Mouse (Mus musculus): ENCODE results near the gene Kncn.

Gene Kncn

GRCm38 (mm10) chr4:115878828-115879227 is 5.4 kb upstream of the Kncn start:
- DNase-seq (ENCODE audit: low spot score): no peak

GRCm38 (mm10) chr4:115881183-115881582 is 3.0 kb upstream of the Kncn start:
- DNase-seq (ENCODE audit: low spot score): no peak

DNA sequence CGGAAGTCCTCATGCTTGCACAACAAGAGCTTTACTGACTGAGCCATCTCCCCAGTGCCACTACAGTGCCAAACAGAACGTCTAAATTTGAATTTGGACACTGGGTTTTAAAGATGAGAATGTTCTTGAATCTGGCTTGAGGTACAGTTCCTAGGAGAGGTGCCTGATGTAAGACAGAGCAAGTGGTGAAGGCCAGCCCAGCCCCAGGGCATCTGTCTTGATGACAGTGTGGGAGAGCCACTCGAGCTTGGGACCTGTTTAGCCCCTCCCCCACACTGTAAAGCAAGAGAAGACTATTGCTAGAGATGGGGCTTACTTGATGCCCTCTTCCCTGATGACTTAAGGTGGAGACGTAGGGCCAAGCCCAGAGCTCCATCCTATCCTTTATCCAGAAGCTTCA is 2.0 kb upstream of the Kncn start:
- no peak for DNase-seq (ENCODE audit: low spot score)

GRCm38 (mm10) chr4:115885846-115886245 is 1.6 kb downstream of the Kncn start:
- no peak for DNase-seq (ENCODE audit: low spot score)

DNA sequence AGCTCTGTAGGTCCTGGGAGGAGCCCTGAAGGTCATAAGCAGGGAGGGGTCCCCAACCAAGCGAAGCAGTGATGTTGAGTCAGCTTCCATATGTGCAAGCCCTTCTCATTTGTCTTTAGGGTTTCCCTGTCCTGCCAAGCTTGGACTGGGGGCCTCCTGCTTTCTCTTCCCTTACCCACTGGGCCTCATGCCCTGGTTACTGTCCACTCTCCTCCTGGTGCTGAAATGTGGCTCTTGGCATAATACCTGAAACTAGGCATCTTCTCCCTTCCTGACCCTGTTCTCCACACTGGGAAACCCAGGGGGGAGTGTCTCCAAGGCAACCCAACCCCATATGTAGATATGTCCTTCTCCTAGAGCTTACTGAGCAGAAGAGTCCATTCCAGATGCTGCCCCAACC is 2.7 kb downstream of the Kncn start:
- no peak for DNase-seq (ENCODE audit: low spot score)

GRCm38 (mm10) chr4:115890066-115890465 is 5.9 kb downstream of the Kncn start:
- DNase-seq (ENCODE audit: low spot score): no peak

DNA sequence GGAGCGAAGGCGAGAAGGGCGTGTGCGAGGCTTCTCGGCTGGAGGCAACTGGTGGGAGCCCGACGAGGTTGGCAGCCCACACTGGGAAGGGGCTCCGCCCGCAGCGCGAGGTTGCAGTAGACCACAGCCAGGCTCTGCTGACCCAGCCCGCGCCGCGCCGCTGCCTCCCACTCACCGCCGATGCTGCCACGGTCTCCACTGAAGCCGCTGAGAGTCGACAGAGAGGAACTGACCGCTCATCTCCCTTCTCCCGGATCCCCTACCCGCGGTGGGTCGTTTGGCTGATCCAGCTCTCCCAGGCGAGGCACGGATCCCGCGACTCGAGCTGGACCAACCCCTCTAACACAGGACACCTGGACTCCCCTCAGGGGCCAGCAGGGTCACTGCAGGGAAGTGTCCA is 6.4 kb downstream of the Kncn start, which contains the start of gene 6430628N08Rik:
6430628N08Rik (plus strand) TSS at position 113 of the 400 bp plus-strand sequence.
- DNase-seq (ENCODE audit: low spot score): no peak

- no peak for DNase-seq (ENCODE audit: low spot score)
Observed at GRCm38 (mm10) chr4:115894281-115894680, 10.1 kb downstream of the Kncn start.

GRCm38 (mm10) chr4:115897901-115898631 is 13.9 kb downstream of the Kncn start:
- no peak for DNase-seq (ENCODE audit: low spot score)

DNA sequence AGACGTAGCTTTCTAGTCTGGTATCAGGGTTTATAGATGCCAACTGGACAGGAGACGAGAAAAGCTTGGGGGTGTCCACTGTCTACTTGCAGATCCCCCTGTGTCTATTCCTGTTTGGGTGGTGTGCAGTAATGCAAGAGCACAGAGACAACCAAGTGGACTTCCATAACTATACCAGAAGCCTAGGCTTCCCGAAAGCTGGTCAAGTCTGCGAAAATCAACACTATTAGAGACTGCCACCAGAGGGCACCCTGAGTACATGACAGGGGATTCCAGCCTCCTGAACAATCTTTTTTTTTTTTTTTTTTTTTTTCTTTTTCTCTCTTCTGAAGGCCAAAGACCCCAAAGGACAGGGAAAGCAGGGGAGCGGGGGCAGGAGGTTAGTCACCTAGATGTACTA is 18.6 kb downstream of the Kncn start:
- peak; percentile 83 for DNase-seq (ENCODE audit: low spot score)

DNA sequence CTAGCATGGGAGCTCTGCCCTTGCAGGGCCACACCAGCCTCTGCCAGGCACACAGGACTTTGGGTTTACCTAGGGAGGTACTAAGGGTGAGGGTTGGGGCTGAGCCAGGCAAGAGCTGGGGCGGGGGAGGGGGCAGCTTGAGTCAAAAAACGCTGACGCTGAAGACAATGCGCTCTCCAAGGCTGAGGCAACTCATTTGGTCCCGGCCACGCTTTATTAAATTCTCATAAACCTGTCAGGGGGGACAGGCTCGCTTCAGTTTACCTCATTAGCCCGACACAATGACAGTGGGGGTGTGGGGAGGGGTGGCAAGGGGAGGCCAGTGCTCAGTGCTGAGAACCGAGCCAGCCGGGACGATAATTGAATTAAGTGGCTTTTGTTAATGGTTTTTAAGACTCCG is 20.2 kb downstream of the Kncn start:
- no peak for DNase-seq (ENCODE audit: low spot score)

GRCm38 (mm10) chr4:115905701-115906100 is 21.5 kb downstream of the Kncn start:
- no peak for DNase-seq (ENCODE audit: low spot score)

DNA sequence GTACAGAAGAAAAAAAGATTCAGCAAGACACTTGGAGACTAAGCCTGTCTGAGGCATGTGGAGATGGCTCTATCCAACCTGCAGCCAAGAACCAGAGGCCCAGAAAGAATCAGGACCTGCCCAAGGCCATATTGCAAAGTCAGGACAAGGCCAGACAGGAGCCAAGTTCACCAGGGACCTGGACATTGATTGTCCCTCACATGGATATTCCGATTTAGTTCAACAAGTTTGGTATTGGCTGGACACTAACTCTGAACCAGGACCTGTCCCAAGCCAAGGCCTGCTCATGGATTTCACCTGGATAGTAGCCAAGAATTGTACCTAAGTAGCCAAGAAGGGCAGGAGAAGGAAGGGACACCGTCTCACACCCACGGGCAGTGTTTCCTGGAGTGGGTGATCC is 22.6 kb downstream of the Kncn start:
- DNase-seq (ENCODE audit: low spot score): no peak

DNA sequence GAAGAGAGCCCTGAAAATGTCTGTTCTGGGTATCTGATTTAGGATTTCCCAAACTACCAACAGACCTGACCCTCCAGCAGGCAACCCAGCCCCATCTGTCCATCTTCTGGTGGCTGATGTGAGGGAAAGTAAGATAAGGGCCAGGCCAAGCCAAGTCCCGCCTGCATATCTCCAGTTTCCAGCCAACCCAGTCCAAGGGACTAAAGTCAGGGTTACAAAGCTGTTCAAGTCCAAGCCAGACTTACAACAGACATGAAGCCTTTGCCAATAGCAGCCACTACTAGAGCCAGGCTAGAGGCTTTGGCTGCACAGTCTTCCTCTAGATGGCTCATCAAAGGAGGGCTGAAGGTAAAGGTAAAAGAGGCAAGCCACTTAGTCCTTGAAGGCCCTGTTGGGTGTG is 23.8 kb downstream of the Kncn start:
- DNase-seq (ENCODE audit: low spot score): no peak

- no peak for DNase-seq (ENCODE audit: low spot score)
Observed at GRCm38 (mm10) chr4:115908641-115909040, 24.4 kb downstream of the Kncn start.

- DNase-seq (ENCODE audit: low spot score): no peak
Observed at GRCm38 (mm10) chr4:115911586-115911985, 27.4 kb downstream of the Kncn start.

DNA sequence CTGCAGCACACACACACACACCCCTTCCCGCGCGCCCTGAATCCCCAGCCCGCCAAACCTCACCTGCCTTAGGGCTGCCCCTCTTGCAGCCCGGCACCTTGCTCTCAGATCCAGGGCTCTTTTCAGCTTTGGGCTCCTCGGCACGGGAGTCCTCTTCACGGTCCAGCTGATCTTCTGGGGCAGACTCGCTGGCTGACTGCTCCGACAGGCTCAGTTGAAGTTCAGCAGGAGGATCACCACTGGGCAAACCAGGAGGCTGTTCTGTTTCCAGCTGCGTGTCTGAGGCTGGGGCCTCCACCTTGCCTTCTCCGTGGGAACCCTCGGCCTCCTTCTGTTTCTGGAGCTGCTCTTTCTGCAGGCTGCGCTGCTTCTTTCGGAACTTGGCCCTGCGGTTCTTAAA is 35.7 kb downstream of the Kncn start:
- DNase-seq (ENCODE audit: low spot score): no peak

DNA sequence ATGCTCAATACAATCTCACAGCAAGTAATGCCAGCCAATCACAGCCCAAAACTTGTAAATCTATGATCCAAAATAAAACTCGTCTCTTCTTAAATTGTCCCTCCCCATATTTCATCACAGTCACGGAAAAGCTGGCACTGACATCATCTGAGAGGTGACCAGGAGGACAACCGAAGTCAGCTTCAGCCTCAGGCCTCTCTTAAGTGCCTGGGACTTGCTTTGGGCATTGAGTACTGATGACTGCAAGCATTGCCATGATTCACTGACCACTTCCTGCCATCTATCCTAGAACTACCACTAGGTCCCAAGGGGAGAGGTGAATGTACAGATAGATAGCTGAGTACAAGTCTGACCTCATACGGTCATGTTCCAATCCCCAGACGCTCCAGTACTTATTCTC is 38.5 kb downstream of the Kncn start:
- DNase-seq (ENCODE audit: low spot score): no peak

DNA sequence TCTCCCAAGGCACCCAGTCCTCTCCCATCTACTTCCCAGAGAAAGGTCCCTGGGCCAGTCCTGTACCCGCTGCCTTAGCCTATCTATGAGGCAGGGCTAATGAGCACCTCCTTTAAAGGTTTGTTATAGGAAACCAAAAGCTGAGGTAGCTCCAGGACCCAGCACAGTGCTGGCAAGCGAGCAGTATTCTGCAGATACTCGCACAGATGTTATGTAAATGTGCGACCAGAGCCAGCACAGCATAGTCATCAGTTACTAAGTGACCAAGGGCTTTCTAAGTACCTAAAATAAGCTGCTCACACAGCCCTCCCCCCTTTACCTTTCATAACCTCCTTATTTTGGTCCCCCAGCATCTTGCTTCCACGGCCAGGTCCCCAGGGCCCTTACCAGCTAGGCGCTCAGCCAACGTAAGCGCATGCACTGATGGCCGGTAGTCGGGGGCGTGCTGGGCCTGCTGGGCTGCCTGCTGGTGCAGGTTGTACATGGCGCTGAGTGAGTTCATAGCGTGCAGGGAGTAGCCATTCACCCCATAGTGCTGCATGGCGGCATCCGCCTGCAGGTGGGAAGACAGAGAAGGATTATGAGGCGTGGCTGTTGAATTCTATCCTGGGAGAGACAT is 39.2 kb downstream of the Kncn start:
- no peak for DNase-seq (ENCODE audit: low spot score)

GRCm38 (mm10) chr4:115927637-115928036 is 43.4 kb downstream of the Kncn start:
- DNase-seq (ENCODE audit: low spot score): no peak

- DNase-seq (ENCODE audit: low spot score): no peak
Observed at GRCm38 (mm10) chr4:115931556-115932088, 47.4 kb downstream of the Kncn start.

DNA sequence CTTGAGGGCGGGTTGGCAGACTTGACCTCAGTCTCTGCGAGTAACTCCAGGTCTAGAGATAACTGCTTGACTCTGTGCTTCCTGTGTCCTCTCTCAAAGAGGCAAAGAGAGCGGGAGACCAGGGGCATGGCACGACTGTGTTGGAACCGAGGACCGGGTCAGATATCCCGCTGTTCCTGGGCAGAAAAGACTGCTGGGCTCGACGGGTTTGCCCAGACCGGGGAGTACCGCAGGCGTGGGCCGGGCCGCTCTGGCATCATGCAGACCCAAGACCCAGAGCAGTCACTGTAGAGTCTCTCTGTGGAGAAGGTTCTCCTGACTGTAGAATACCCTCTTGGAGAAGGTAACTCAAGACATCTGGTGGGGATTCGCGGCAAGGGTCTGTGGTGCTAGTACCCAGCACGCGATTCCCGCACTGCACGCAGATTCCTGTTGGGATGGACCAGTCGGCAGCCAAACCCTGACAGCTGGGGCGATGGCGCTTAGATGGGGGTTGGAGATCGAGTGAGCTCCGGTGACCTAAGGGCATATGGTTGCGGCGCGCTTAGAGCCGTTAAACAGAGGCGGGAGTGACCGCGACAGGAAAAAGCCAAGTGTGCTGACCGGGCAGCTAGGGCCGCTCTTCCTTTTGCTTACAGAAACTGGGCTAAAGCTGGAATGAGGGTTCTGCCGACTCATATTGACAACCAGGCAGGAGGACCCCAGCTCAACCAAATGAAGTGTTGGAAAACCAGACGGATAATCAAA is 51.8 kb downstream of the Kncn start:
- no peak for DNase-seq (ENCODE audit: low spot score)

DNA sequence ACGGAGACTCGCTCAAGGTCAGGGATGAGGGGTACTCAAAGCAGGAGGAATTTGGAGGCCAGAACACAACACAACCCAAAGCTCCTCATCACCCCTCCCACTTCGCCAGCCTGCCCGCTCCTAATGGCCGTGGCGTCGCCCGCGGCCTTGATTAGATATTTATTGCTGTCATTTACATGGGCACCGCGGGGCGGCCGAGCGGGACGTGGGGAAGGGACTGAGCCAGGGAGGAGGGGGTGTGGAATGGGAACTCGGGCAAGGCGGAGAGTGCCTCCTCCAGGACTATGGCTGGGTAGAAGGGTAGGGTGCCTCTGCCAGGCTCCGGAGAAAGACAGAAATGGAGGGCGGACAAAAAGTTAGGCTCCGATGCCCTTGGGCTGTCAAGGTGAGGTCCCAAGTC is 52.4 kb downstream of the Kncn start:
- DNase-seq (ENCODE audit: low spot score): no peak
